Mouse (Mus musculus) cerebellum, postnatal 10 days (tissue): Measurements from ENCODE around the gene Cetn2.

Experiments used
- DNase-seq, 2 experiments: peaks; one replicate each; pipeline ENCODE4 v3.0.0; 2021; ENCODE audit warnings: mixed read lengths in 2 of 2

The Cetn2 gene

GRCm38 (mm10) chrX:72917884-72918681, at the start of gene Cetn2, which contains the start of gene Nsdhl:
Gene Cetn2 (minus strand): TSS chrX:72918411.
Gene Nsdhl (plus strand): TSS chrX:72918557.
- DNase-seq: peak; percentile 88 to 93

GRCm38 (mm10) chrX:72962743-72963142, 44.5 kb upstream of the Cetn2 start:
- DNase-seq: peak in 1 of 2 experiments; percentile 17

- no peak for DNase-seq
These were observed 43.3 kb upstream of the Cetn2 start for GRCm38 (mm10) chrX:72961511-72961910.

- peak; percentile 31 to 43 for DNase-seq
These were observed 42.2 kb upstream of the Cetn2 start for GRCm38 (mm10) chrX:72960431-72960830.

- no peak for DNase-seq
These were observed 38.3 kb upstream of the Cetn2 start for GRCm38 (mm10) chrX:72956486-72956885.

GRCm38 (mm10) chrX:72953464-72953863, 35.3 kb upstream of the Cetn2 start:
- DNase-seq: no peak

- DNase-seq: no peak
These were observed 3.2 kb upstream of the Cetn2 start for GRCm38 (mm10) chrX:72921391-72921790.

GRCm38 (mm10) chrX:72918682-72919059, 460 bp upstream of the Cetn2 start:
- no peak for DNase-seq

- no peak for DNase-seq
These were observed 6.6 kb downstream of the Cetn2 start for GRCm38 (mm10) chrX:72911611-72912010.

GRCm38 (mm10) chrX:72908404-72908741, 9.8 kb downstream of the Cetn2 start:
- peak; percentile 66 to 80 for DNase-seq

- no peak for DNase-seq
These were observed 10.4 kb downstream of the Cetn2 start for GRCm38 (mm10) chrX:72907619-72908403.

GRCm38 (mm10) chrX:72902530-72902929, 15.7 kb downstream of the Cetn2 start:
- peak in 1 of 2 experiments; percentile 5 for DNase-seq

GRCm38 (mm10) chrX:72896055-72896437, 22.2 kb downstream of the Cetn2 start:
- DNase-seq: no peak

GRCm38 (mm10) chrX:72895388-72896054, 22.7 kb downstream of the Cetn2 start:
- no peak for DNase-seq
